21 mouse cellular contexts compared by ENCODE assay signal in genomic region chr4:107482541-107482940, GRCm38 (mm10). TPM values are rescaled to one million over a fixed set of nuclear protein-coding genes. Genes with fewer than 3 reads are reported as not detected.
A peak's percentile ranks its signal among the peaks of the same experiment; 100 is the strongest.
DNase-seq lines count a peak whose midpoint lies in the region; ATAC-seq and TF ChIP-seq lines count a peak whose summit lies in the region.
"Had no signal": no experiment of that assay in that cellular context is flagged by ENCODE, and none has a peak within 500 bp of the region (broad histone marks: within the 10 kb centered on the region; RNA-seq: fewer than 3 reads in every experiment).

No protein-coding gene starts in this region.

- no peak overlapping the region for H3K9ac ChIP-seq in hindbrain, postnatal 0 days (replicated peaks; ENCODE audit: low read length)
- no peak overlapping the region for H3K9ac ChIP-seq in hindbrain, embryonic 13.5 days
- no peak overlapping the region for H3K9ac ChIP-seq in lung, embryonic 14.5 days
- H3K9ac ChIP-seq: embryonic facial prominence, embryonic 13.5 days; embryonic facial prominence, embryonic 15.5 days; forebrain, embryonic 13.5 days had no signal

- DNase-seq in cerebellum, postnatal 14 days, result peak; percentile 64 to 66
- DNase-seq in cerebellum, adult 11 months, result no peak
- peak; percentile 68 for DNase-seq in hindbrain, postnatal 0 days (ENCODE audit: low spot score)
- DNase-seq in lung, embryonic 14.5 days, result peak; percentile 56
- no peak for DNase-seq in lung, adult 18-20 months
- DNase-seq: adrenal gland, adult 2 months; adrenal gland, postnatal 10 days; adrenal gland, postnatal 25 days; cerebellum, adult 11-12 months; cerebellum, adult 8-10 months; cerebellum, adult 9-11 months; cerebellum, postnatal 36 days; embryo, embryonic 11 days had no signal

- TF ChIP-seq CTCF in hindbrain, postnatal 0 days (IDR thresholded peaks at IDR 0.05; ENCODE audit: low read depth), result no peak
- no peak for TF ChIP-seq CTCF in lung, embryonic 14.5 days (IDR thresholded peaks at IDR 0.05; ENCODE audit: low read depth)

- no peak for ATAC-seq in hindbrain, postnatal 0 days
- ATAC-seq in hindbrain, embryonic 13.5 days (ENCODE audit: low FRiP score), result no peak
- no peak for ATAC-seq in lung, embryonic 14.5 days (ENCODE audit: insufficient read depth)
- ATAC-seq: forebrain, embryonic 13.5 days; forebrain, embryonic 16.5 days had no signal

- no peaks in the 10 kb centered on the region for H3K4me1 ChIP-seq in hindbrain, postnatal 0 days (ENCODE audit: insufficient read depth, low read length)
- H3K4me1 ChIP-seq in hindbrain, embryonic 13.5 days (replicated peaks), result 0 out of 2 replicates have a peak, but pooled peaks cover 3% of the 10 kb centered on the region
- no peaks in the 10 kb centered on the region; the same call in 1 of the 2 replicates for H3K4me1 ChIP-seq in lung, embryonic 14.5 days (ENCODE audit: insufficient read depth)
- H3K4me1 ChIP-seq: forebrain, embryonic 13.5 days had no signal

- H3K36me3 ChIP-seq in hindbrain, postnatal 0 days (ENCODE audit: insufficient read depth, low read length), result no peaks in the 10 kb centered on the region
- H3K36me3 ChIP-seq in hindbrain, embryonic 13.5 days, result no peaks in the 10 kb centered on the region
- no peaks in the 10 kb centered on the region for H3K36me3 ChIP-seq in lung, embryonic 14.5 days (ENCODE audit: insufficient read depth)
- H3K36me3 ChIP-seq: embryonic facial prominence, embryonic 13.5 days; embryonic facial prominence, embryonic 15.5 days; forebrain, embryonic 10.5 days had no signal

- no peak overlapping the region for H3K4me2 ChIP-seq in hindbrain, postnatal 0 days (ENCODE audit: low read depth, low read length)
- no peak overlapping the region for H3K4me2 ChIP-seq in hindbrain, embryonic 13.5 days
- no peak overlapping the region for H3K4me2 ChIP-seq in lung, embryonic 14.5 days
- H3K4me2 ChIP-seq: embryonic facial prominence, embryonic 13.5 days; embryonic facial prominence, embryonic 15.5 days; forebrain, embryonic 13.5 days had no signal

- H3K27ac ChIP-seq in hindbrain, postnatal 0 days, result no peak overlapping the region
- no peak overlapping the region for H3K27ac ChIP-seq in hindbrain, embryonic 13.5 days
- H3K27ac ChIP-seq in lung, embryonic 14.5 days (ENCODE audit: low read depth), result no peak overlapping the region
- H3K27ac ChIP-seq: embryonic facial prominence, embryonic 13.5 days; embryonic facial prominence, embryonic 15.5 days; forebrain, embryonic 10.5 days; forebrain, embryonic 13.5 days had no signal

- no peaks in the 10 kb centered on the region for H3K27me3 ChIP-seq in hindbrain, postnatal 0 days (ENCODE audit: insufficient read depth, low read length)
- H3K27me3 ChIP-seq in hindbrain, embryonic 13.5 days, result 0 out of 2 replicates have a peak, but pooled peaks cover 8% of the 10 kb centered on the region
- no peaks in the 10 kb centered on the region for H3K27me3 ChIP-seq in lung, embryonic 14.5 days (ENCODE audit: insufficient read depth, low read length)
- H3K27me3 ChIP-seq: embryonic facial prominence, embryonic 15.5 days had no signal

- no peak overlapping the region for H3K4me3 ChIP-seq in hindbrain, postnatal 0 days (ENCODE audit: low read length)
- no peak overlapping the region for H3K4me3 ChIP-seq in hindbrain, embryonic 13.5 days
- no peak overlapping the region for H3K4me3 ChIP-seq in lung, embryonic 14.5 days (ENCODE audit: low read depth, low read length)
- H3K4me3 ChIP-seq: embryonic facial prominence, embryonic 13.5 days; embryonic facial prominence, embryonic 15.5 days; erythroblast, embryonic 14.5 days; forebrain, embryonic 10.5 days; forebrain, embryonic 13.5 days had no signal

- WGBS in hindbrain, postnatal 0 days, result 61% methylated on average over 2 of the region's 2 CpGs
- WGBS in hindbrain, embryonic 13.5 days, result 86% methylated on average over 2 of the region's 2 CpGs
- 74% methylated on average over 2 of the region's 2 CpGs for WGBS in lung, embryonic 14.5 days

- no peaks in the 10 kb centered on the region for H3K9me3 ChIP-seq in hindbrain, postnatal 0 days (ENCODE audit: low read length)
- no peaks in the 10 kb centered on the region for H3K9me3 ChIP-seq in hindbrain, embryonic 13.5 days
- no peaks in the 10 kb centered on the region for H3K9me3 ChIP-seq in lung, embryonic 14.5 days (ENCODE audit: low read depth, low read length)
- H3K9me3 ChIP-seq: embryonic facial prominence, embryonic 13.5 days; embryonic facial prominence, embryonic 15.5 days; forebrain, embryonic 10.5 days; forebrain, embryonic 13.5 days had no signal

RNA-seq across cellular contexts. Expression of gene Glis1, which starts 48.1 kb away (rescaled TPM):
- total RNA-seq in hindbrain, postnatal 0 days (2014; rRNA removed), result 2.8 and 11.9 TPM in 2 replicates
- 2.1 and 4.1 TPM in 2 replicates for polyA plus RNA-seq in hindbrain, postnatal 0 days (2015; fragmentation: Nextera tagmentation; extraction: Ambion mirVana)
- polyA plus RNA-seq in hindbrain, embryonic 13.5 days (2015; fragmentation: Nextera tagmentation; extraction: Ambion mirVana), result 1.7 and 1.8 TPM in 2 replicates
- 2.9 and 3.0 TPM in 2 replicates for polyA plus RNA-seq in lung, embryonic 14.5 days (2014; fragmentation: Nextera tagmentation; extraction: Ambion mirVana)
- total RNA-seq: common myeloid progenitor, adult 5-6 weeks had no signal

Comparison
In these comparisons a context has a peak if more than half of its experiments do, and no peak if none do; other contexts are left out.
1. DNase-seq: peak in cerebellum, postnatal 14 days (2 of 2), hindbrain, postnatal 0 days (single experiment) and lung, embryonic 14.5 days (single experiment); none in cerebellum, adult 11 months (single experiment) and lung, adult 18-20 months (0 of 2).